Mouse (Mus musculus) gastrocnemius, postnatal 14 days (tissue): ENCODE data around the gene Nlrx1. TPM values are rescaled to one million over a fixed set of nuclear protein-coding genes. Genes with fewer than 3 reads are reported as not detected.
A peak's percentile ranks its signal among the peaks of the same experiment; 100 is the strongest.

Experiments
- DNase-seq: peaks from one replicate; pipeline ENCODE4 v3.0.0; 2021; ENCODE audit warnings: mixed read lengths
- intact Hi-C: fragments of 180-260 bp; cut with DNase I; formaldehyde crosslinking; loops from one replicate; pipeline ENCODE4 v1.15.1; 2025; ENCODE audit warnings: low total_unique reads
- total RNA-seq, 2 experiments: library from RNA; stranded (reverse); gene quantifications; 2 replicates each; pipeline ENCODE4 v1.2.3; 2021

Nlrx1 gene
- total RNA-seq, 2 experiments from 2014 or later, result 26.0 to 26.2 TPM

DNA sequence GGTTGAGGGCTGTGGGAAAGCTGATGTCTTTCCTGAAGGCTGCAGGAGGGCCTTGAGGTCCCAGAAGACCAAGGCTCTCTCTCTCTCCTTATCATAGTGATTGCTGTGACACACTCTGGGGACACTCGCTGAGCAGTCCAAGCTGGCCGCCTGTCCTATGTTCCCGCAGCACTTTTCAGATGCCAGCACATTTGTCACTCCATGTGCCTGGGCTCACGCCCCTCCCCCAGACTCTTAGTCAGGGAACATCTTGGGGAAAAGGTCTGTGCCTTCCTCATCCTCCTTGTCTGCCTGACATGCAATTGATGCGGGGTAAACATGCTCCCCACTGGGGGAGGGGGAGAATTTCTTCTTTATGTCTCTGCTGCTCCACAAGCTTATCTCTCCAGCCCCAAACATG is 14.8 kb upstream of the Nlrx1 start:
- DNase-seq, result no peak
- intact Hi-C loops, result no loop called here

DNA sequence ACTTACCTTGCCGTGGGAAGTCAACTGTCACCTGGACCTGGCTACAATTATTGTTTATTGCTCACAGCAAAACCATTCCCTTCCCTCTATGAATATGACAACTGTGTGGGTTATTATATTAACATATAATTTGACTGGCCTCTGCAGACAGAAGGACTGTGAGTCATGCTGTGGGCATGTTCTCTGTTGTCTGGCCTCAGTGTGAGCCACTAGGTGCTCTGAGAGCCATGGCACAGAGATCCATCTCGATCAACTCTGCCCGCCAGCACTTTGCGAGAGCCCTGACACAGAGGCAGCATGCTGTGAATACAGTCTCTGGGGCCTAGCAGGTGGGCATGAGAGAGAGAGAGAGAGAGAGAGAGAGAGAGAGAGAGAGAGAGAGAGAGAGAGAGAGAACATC is 1.6 kb upstream of the Nlrx1 start:
- intact Hi-C loops, result no loop called here

DNA sequence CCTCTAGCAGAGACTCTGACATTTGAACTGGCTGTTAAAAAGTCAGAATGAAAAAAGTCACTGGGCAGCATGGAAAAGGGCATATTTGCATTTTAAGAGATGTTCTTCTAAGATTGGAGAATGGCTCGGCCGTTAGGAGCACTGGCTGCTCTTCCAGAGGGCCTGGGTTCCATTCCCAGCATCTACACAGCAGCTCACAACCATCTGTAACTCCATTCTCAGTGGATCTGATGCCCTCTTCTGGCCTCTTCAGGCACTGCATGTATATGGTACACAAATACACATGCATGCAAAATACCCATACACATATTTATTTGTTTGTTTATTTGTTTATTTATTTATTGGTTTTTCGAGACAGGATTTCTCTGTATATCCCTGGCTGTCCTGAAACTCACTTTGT is 678 bp upstream of the Nlrx1 start:
- no peak for DNase-seq
- intact Hi-C loops, result no loop called here

More for the DNA sequence above, 1.6 kb upstream of the Nlrx1 start:
- no peak for DNase-seq

DNA sequence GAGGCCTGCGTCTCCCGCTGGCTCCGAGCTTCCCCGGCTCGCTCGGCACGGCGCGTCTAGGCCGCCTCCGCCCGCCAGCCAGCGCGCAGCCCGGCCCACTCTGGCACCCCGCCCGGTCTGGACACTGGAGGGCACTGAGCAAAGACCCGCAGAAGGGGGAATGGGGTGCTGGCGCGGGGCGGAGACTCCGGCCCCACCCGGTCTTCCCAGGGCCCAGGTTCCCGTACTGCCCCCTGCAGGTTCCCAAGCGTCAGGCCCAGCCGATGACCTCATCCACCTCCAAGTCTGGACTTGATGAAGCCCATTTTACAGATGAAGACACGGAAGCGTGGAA is 405 bp downstream of the Nlrx1 start:
- intact Hi-C loops, result no loop called here

DNA sequence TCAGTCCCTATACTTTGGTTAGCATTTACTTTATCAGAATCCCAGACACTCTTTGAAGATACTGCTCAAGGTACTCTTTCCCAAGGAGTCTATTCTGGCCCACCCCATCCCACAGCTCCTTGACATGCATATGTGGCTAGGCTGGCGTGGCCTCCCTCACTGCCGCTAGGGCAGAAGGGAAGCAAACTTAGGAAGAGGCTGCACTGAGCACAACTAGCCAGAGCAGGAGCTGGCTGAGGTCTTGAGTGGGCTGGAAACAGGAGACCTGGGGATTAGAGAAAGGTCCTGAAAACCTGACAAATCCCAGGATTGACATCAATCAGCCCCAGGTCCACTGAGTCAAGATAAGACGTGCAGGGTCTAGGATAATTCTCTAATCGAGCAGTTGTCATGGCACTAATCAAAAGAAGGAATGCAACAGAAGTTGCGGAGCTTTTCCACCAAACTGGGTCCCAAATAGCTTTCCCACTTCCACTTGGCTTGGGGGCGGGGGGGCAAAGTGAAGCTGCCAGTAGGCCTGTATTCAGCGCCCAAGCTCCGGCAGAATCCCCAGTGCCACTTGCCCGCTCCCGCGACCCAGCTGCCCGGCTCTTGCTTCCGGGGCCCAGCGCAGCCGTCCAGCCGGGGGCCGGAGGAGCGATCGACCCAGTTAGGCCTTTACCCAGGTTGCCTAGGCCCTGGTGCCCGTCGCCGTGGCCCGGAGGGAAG is 926 bp downstream of the Nlrx1 start:
- intact Hi-C loops, result no loop called here
- no peak for DNase-seq

More for the DNA sequence above, 405 bp downstream of the Nlrx1 start:
- peak; percentile 93 for DNase-seq

DNA sequence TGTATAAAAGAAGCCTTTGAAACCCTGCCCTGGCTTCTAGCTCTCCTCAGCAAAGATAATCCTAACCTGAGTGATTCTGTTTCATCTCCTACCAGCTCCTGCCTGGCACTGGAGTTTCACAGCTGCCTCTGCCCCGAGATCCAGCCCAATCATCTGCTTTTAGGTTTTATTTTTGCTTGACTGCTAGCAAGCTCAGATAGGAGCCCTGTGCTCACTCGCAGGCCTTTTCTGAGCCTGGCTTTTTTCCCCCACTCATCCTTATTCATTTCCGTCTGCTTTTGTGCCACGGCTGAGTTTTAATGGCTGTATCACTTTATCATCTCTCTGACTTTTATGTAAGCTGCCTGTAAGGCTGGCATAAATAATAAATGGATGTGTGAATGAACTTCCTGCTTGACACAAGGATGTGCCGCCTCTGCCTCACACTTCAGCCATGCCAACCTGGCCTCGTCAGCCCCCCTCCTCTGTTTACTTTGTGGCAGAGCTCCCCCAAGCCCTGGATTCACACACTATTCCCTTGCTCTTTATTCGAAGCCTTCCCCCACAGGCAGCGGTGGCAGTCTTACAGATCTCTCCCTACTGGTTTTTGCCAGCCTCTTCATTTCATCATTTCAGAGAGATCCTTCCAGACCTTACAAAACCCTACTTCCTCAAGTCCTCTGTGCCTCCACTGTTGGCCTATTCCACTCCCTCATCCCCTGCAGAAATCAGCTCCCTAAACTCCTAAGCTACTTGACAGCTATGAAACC is 1.7 kb downstream of the Nlrx1 start:
- DNase-seq, result no peak
- intact Hi-C loops, result no loop called here

DNA sequence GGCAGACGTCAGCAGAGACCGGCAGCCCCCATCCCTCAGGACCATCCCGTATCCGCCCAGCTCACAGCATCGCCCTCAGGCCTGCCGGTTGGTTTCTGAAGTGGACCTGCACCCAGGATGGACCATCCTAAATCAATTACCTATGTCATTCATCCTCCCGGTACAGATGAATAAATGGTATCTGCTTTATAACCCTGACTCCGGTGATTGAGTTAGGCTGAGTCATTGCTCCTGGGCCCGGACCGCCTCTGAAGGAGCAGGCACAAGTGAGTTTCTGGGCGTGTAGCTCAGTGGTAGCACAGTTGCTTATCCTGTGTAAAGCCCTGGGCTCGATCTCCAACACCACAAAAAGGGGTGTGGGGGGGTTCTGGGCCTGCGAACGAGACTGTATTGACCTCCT is 7.0 kb downstream of the Nlrx1 start:
- no peak for DNase-seq
- intact Hi-C loops, result no loop called here

DNA sequence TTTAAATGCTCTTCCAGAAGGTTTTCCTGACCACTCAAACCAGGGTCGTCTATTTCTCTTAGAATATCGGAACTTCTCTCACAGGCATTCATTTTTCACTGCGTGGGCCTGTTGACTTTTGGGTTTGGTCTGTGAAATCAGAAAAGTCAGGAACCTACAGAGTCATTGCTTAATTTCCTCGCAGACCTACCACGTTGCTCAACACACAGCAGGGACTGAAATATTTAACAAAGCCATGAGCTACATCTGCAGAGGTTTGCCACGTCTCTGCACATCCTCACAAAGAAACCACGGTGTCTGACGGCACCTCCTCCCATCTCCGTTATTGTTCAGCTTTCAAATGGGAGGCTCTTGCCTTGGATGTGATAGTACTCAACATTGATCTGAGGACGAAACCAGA is 9.4 kb downstream of the Nlrx1 start:
- DNase-seq, result no peak
- intact Hi-C loops, result no loop called here

DNA sequence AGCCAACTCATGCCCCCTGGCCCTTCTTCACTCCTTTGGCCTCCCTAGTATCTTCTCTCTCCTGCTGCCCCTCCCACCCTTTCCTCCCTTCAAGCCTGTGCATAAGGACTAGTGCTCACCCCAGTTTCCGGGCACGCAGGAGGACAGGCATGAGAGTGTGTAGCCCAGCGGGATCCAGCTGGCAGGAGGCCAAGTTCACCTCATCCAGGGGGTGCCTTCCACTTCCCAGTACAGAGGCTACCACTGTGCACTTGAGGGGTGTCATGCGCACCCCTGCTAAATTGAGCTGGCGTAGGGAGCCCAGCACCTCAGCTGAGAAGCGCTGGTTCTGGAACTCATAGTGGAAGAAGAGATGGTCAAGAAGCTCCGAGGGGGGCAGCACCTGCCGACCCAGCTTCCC is 12.2 kb downstream of the Nlrx1 start:
- intact Hi-C loops, result no loop called here
- DNase-seq, result no peak

DNA sequence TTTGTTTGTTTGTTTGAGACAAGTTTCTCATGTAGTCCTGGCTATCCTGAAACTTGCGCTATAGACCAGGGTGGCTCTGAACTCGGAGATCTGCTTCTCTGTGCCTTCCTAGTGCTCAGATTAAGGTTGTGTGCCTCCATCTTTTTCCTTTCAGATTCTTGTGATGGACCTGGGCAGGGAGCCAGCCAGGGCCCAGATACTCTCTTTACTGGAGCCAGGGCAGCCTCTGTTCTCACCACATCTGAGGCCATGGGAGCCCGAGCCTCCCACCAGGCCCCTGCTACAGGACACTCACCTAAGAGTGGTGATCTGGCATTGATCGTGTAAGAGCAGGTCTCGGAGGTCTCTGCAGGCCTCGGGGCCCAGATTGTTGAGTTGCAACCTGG is 13.3 kb downstream of the Nlrx1 start:
- intact Hi-C loops, result no loop called here
- no peak for DNase-seq

DNA sequence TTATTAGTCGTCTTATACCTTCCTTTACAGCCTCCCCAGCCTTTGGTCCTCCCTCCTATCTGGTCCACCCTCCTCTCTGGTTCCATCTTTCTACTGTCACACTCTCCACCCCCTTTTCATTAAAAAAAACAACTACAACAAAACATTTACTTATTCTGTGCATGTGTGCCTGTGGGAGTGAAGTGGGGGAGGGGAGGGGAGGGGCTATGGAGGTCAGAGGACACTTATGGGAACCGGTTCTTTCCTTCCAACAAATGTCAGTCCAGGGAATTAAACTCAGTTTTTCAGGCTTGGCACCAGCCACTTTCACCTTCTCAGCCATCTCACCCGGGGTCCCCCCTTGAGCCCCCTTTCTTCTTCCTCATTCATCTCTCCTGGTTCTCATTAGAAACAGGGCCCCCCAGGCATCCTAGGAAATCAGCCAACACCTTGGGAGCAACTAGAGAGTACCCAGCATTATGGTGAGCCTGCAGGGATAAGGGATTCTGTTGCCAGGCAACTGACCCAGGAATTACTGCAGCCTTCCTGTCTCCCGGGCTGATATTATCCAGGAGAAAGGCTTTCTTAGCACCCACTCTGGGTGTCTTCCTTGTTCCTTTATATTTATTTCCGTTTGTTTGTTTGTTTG is 13.8 kb downstream of the Nlrx1 start:
- DNase-seq, result no peak
- intact Hi-C loops, result loop anchor here (5.0 kb wide), 2 partner anchors 98 to 138 kb away; no protein-coding TSS in a partner anchor

DNA sequence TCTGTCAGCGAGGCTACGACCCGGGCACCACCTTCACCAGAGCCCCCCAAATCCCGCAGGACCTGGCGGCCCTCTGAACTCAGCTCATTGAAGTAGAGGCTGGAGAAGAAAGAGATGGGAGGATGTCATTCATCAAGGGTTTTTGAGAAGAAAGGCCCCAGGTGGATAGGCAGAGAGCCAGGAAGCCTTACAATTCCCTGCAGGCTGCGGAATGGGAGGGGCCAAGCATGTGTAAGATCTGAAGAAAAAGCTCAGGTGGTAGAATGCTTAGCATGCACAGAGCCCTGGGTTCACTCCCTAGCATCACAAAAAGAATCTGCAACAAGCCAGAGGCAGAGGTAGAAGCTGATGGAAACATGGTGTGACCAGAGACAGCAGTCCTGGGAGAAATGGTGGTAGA is 15.0 kb downstream of the Nlrx1 start:
- intact Hi-C loops, result loop anchor here (5.0 kb wide), 2 partner anchors 99 to 139 kb away; no protein-coding TSS in a partner anchor
- DNase-seq, result no peak

DNA sequence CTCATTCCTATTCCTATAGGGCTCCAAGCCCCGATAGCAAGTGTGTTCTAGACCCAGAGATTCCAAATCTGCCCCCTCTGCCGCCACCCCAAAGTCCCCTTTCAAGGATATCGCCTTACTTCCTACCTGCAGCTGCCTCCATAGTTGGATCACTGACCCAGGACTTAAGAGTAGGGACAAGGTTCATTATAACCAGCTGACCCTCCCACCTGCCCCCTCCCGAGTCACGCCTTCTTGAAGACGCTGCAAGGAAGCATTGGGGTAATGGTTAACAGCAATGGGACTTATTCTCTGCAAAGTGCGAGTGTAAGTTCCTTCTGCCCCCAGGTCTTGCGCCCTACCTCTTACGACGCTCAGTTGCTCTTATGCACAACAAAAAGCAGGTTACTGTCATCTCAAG is 17.1 kb downstream of the Nlrx1 start, which contains the start of gene Pdzd3:
Pdzd3 (minus strand) TSS at position 158 of the 400 bp plus-strand sequence.
- intact Hi-C loops, result loop anchor here (5.0 kb wide), 2 partner anchors 101 to 141 kb away; no protein-coding TSS in a partner anchor
- no peak for DNase-seq

DNA sequence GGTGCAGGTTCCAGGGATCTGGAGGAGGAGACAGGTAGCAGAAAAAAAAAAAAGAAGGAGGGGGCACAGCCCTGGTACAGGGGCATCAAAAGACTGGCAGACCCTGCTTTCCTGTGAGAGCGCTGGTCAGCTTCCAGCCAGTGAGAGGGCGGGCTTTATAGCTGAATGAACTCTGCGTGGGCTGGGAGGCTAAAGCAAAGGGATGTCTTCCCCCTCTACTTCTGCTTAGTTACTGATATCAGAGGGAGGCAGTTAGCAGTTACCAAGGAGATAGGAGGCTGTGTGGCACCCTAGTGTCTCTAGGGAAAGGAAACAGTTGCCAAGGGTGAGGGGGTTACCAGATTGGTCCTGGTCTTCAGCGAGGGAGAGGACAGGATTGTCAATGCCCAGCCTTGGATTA is 18.0 kb downstream of the Nlrx1 start:
- intact Hi-C loops, result loop anchor here (5.0 kb wide), 2 partner anchors 102 to 142 kb away; no protein-coding TSS in a partner anchor
- no peak for DNase-seq

DNA sequence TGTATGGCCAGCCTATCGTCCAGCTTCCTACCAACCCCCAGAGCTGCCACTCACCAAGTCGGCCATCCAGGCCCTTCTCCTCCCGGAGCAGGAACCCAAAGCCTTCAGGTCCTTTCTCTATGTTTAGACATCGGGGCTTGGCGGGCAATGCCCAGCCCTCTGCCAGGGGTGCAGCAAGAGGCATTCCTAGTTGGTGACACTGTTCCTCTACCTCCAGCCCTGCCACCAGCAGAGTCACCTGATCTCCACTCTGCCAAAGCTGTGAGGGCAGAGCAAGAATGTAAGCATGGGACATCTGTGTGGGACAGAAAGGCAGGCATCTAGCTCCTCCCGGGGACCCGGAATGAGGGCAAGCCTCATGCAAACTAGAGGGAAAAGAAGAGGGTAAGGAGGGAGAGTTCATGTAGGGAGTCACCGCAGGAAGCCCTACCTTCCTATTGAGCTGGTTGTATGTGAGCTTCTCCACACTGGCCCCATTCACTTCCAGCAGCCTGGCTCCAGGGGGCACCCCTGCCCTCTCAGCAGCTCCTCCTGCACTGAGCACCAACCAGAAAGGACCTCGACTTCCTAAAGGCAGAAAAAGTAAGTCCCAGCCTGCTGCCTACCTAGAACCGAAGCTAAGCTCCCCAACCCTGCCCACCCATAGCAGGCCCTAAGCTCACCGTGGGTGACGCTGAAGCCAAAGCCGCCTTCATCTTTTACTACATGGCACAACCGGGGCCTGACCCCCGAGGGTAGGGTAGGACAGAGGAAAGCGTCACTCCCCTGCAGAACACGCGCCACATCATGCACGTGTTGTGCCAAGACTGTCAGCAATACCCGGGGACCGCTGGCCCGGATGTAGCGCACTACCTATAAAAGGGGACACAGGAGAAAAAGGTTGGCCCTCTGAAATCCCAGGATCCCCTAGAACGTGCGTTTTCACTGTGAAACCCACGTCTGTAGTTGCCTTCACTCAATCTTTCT is 18.9 kb downstream of the Nlrx1 start:
- intact Hi-C loops, result loop anchor here (5.0 kb wide), 2 partner anchors 103 to 143 kb away; no protein-coding TSS in a partner anchor

DNA sequence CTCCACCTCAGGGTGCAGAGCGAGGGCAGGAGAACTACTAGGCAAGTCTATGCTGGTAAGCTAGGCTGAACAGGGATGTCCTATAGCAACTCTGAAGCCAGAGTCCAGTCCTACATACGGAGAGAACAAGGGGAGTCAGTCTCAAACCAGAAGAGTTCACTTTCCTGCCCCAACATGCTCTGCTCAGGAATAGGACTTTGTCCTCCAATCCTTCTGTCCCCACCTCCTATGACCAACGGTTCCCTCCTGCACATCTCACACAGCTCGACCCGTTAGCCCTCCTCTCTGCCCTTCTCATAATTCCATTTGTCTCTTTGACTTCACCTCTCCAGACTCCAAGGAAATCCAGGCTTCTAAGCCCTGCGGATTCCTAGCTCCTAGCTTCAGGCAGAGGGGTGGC is 20.5 kb downstream of the Nlrx1 start:
- DNase-seq, result no peak
- intact Hi-C loops, result no loop called here

More for the DNA sequence above, 18.9 kb downstream of the Nlrx1 start:
- peak; percentile 69 for DNase-seq

DNA sequence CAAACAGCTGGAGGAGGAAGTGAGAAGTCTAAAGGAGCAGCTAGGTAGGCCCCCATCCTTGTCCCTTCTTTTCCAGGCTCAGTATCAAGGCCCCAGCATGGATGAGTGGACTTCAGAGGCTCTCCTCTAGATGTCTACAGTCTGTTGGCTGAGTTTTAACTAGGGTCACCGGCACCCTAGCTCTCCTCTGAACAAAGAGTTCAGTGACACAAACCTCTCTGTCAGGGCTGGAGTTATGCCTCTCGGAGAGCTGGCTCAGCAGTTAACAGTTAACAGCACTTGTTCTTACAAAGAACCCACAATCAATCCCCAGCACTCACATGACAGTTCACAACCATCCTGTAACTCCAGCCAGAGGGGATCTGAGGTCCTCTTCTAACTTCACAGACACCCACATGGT is 24.8 kb downstream of the Nlrx1 start:
- no peak for DNase-seq
- intact Hi-C loops, result no loop called here

DNA sequence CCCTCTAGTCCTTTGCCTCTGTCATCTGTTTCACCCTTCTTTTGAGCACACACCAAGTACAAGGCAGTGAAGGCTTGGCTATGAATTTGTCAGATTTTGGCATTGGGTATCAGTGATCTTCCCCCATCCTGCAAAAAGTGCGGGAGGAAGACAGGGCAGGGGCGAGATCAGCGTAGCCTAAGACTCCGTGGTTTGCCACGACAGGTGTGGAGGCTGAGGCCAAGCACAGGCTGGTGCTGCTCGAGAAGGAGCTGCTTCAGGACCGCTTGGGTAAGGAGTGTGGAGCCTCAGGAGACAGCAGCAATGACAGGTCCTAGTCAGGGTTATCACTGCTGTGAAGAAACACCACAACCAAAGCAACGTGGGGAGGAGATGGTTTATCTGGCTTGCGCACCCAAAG is 27.0 kb downstream of the Nlrx1 start:
- DNase-seq, result no peak
- intact Hi-C loops, result no loop called here

DNA sequence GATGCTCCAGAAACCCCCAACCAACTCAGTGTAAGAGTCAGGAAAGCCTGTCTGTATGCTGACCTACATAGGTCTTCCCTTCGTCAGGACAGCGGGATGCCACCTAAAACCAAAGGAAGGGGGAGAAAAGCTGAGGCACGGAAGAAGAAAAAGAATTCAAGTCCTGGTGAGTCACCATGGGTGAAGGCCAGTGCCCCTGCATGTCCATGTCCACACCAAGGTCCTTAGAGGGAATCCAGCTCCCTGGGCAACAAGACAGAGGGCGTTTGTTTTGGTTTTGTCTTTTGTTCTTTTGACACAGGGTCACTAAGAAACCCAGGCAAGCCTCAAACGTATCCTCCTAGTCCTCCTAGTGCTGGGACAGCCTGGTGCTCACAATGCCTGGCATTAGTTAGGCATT is 27.5 kb downstream of the Nlrx1 start:
- DNase-seq, result no peak
- intact Hi-C loops, result no loop called here
